Mouse (Mus musculus) lung, postnatal 0 days (tissue): ENCODE measurements around the gene Cela1.

ENCODE experiments used
- CTCF ChIP-seq: IDR thresholded peaks from 2 replicates; pipeline ENCODE4 v1.5.1; 2016; ENCODE audit warnings: antibody characterized with exemption, mild to moderate bottlenecking
- EP300 ChIP-seq: IDR thresholded peaks from 2 replicates; pipeline ENCODE4 v1.6.1; 2016; ENCODE audit warnings: antibody characterized with exemption, mild to moderate bottlenecking, control low read depth

GRCm38 (mm10) chr15:100683041-100683440, 4.7 kb downstream of the Cela1 start:
- TF ChIP-seq CTCF (peak; percentile 94), EP300 (no peak)
